Mouse (Mus musculus) spleen, postnatal 4 days (tissue): ENCODE data around the gene Dpf3.

ENCODE experiments used
- DNase-seq, 2 experiments: peaks; one replicate each; pipeline ENCODE4 v3.0.0; 2022; ENCODE audit warnings: low spot score in 2 of 2

Gene Dpf3

GRCm38 (mm10) chr12:83487476-83487991, at the start of gene Dpf3:
TSS of gene Dpf3 (minus strand) at chr12:83487716.
- DNase-seq, result peak; percentile 100

DNA sequence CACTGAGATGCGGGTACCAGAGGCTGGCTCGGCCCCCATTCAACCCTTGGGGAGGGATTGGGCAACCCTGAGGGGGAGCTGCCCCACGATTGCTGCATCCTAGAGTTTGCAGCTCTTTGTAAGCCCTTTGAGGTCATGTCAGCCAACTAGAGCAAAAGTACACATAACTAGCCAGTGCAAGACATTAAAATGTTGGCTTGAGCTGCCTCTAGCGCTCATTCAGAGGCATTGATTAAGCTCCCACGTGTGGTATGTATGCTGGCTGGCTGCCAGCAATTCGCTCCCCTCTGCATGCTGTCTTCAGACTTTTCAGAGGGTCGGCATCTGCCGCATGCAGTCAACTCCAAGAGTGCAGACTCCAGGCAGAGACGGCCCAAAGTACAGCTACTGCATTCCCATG, 48.5 kb upstream of the Dpf3 start:
- DNase-seq, result no peak

DNA sequence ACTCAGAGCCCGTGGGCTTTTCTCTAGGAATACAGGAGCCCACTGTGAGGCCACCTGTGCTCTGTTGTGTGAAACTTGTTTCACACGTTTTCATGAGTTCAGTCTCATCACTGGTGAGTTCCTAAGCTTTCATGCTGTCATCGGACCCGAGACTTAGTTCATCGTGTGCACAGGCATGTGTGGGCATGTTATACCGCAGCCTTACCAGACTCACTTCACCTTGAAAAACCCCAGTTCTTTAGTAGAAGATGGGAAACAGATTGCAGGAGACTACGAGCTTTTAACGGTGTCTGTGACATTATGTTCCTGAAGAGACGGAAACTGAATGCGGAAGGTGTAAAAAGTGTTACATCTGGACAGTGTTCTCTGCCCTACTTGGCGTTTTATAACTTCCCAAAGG, 47.9 kb upstream of the Dpf3 start:
- no peak for DNase-seq

GRCm38 (mm10) chr12:83534190-83534589, 46.7 kb upstream of the Dpf3 start:
- no peak for DNase-seq

DNA sequence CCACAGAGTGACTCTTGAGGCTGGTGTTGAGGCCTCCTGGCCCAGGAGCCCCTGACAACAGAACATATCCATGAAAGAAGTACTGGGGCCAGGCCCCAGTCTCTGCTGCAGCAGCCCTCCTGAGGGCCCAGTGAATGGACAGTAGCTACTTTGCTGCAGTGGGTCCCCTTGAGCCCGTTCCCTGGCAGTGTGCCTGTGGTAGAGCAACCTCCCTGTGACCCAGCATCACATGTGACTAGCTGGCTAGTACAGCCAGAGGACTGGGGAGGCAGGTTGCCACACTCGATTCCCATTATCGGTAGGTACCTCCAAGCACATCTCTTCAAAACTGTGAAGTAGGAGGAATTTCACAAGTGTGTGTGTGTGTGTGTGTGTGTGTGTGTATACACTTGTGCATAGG, 45.5 kb upstream of the Dpf3 start:
- no peak for DNase-seq

- no peak for DNase-seq
Observed at GRCm38 (mm10) chr12:83531992-83532391, 44.5 kb upstream of the Dpf3 start.

- no peak for DNase-seq
Observed at GRCm38 (mm10) chr12:83528665-83529064, 41.1 kb upstream of the Dpf3 start.

DNA sequence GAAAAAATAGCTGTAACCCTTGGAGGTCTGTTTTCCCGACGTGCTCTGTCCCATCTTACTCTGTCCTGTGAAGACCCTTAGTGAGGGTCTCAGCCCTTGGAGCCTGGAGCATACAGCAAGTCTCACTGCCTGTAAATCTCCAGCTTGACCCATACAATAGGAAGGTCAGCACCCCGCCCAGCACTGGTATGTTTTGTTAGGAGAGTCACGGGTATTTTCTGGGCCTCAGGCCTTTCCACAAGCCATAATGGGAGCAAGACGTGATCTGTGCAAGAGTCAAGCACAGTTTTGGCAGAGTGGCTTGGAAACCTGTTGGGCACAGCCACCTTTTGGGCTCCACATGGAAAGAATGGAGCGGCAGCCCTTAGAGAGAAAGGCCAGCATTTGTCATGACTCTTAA, 40.3 kb upstream of the Dpf3 start:
- no peak for DNase-seq

DNA sequence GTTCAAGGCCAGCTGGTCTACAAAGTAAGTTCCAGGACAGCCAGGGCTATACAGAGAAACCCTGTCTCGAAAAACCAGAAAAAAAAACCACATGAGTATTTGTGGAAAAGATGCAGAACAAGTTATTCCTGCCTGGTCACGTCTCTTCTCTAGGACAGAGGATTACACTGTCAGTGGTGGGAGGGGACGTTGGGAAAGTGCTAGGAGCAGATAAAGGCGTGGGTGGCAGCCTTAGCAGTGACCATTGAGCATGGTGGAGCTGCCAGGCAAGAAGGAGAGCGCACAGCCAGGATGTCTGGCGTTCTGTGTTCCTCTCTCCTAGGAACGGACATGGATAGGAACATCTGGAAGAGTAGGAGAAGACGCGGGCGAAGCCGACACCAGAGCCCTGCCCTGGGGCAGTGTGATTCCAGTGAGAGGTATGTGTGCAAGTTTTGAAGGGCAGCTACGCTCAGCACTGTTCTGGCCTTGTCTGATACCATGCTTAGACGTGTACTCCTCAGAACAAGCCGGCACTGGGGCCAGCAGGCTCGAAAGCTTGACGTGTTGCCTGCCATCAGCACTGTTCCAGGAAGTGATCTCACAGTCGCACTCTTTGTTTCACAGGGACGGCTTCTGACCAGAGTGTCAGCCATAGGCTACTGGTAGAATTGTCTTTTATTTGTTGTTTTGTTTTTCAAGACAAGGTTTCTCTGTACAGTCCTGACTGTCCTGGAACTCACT, 38.5 kb upstream of the Dpf3 start:
- DNase-seq, result no peak

DNA sequence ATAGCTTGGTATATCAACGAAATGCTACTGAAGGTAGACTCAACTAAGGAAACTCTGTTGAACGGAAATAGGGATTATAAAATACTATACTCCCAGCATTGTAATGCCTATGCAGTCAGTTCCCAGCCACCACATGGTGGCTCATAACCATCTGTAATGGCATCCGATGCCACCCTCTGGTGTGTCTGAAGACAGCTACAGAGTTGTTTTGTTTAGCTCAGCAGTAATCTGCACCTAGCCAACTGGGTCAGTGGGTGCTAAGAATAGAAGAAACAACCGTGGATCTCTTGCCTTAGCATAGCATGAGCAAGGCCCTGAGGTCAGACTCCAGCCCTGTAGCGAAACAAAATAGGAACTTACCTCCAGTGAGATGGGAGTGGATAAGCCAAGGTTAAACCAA, 36.8 kb upstream of the Dpf3 start:
- no peak for DNase-seq

- no peak for DNase-seq
Observed at GRCm38 (mm10) chr12:83523892-83524291, 36.4 kb upstream of the Dpf3 start.

DNA sequence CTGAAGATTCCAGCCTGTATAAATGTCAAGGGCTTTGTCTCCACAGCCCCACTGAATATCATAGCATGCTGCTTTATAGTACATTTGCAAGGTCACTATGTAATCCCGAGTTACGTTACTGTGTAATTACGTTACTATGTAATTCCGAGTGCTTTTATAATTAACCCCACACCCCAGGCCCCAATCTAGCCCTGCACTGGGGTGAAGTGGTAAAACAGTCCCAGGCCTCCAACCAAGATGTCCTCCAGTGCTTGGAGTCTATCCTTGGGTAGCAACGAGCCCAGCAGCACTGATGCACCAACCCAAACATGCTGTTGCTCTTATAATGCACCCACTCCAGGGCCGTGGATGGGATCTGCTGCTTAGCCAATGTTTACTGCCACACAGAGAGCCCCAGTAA, 35.5 kb upstream of the Dpf3 start:
- DNase-seq, result no peak

DNA sequence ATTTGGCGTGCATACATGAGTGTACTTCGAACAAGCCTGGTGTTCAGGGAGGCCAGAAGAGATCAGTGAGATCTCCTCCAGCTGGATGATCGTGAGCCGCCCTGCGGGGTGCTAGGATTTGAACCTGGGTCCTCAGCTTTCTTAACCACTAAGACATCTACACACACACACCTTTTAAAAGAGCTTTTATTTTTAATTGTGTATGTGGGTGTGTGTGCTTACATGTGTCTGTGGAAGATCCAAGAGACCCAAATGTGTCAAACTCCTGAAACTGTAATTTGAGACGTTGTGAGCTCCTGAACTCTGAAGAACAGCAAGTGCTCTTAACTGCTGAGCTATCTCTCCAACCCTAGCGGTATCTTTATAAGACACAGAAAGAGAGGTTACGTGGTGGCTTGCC, 33.6 kb upstream of the Dpf3 start:
- DNase-seq, result no peak

DNA sequence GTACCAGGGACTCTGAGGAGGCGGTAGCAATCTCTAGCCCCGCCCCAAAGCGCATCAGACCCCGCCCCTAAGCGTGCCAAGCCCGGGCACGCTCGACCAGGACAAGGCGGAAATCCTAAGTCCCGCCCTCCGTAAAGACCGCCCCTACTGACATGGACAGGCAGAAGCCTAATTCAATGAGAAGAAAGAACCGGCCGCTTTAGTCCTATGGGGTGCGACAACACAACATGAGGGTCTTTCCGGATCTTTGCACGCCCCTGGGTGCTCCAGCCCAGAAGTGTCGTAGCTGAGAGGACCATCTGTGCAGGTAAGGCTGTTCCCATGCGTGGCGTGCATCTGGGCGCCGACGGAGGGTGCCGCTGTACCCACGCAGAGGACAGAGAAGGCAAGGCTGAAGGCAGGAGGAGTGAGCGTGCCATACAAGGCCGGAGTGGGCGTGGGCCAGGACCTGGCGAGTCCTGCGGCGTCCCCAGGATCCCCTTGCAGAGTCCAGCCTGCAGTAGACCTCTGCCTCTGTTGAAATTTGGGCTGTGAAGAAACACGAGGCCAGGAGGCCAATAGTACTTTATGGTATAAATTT, 32.9 kb upstream of the Dpf3 start, which contains the start of gene Dcaf4:
TSS of gene Dcaf4 (plus strand) at position 156 of the 580 bp plus-strand sequence.
- DNase-seq, result peak; percentile 98 to 99

- DNase-seq, result no peak
Observed at GRCm38 (mm10) chr12:83517580-83517979, 30.1 kb upstream of the Dpf3 start.

GRCm38 (mm10) chr12:83514216-83514615, 26.7 kb upstream of the Dpf3 start:
- no peak for DNase-seq

GRCm38 (mm10) chr12:83513185-83513584, 25.7 kb upstream of the Dpf3 start:
- no peak for DNase-seq

- no peak for DNase-seq
Observed at GRCm38 (mm10) chr12:83512783-83513182, 25.3 kb upstream of the Dpf3 start.

GRCm38 (mm10) chr12:83510586-83510985, 23.1 kb upstream of the Dpf3 start:
- DNase-seq, result no peak

GRCm38 (mm10) chr12:83506543-83506942, 19.0 kb upstream of the Dpf3 start:
- no peak for DNase-seq

GRCm38 (mm10) chr12:83502190-83502589, 14.7 kb upstream of the Dpf3 start:
- DNase-seq, result peak; percentile 56 to 76

DNA sequence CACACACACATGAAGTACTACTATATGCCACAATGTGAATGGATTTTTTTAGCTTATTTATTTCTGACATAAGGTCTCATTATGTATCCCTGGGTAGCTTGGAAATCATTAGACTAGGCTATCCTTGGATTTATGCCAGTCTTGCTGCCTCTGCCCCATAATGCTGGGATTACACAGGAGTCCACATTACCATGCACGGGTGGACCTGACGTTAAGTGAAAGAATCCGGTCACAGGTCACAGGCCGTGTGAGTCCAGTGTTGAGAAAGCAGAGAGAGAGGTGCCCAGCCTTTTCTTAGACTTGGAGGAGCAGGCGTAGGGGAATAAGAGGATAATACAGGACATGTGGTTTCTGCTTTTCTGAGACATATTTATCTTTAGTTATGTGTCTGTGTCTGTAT, 11.7 kb upstream of the Dpf3 start:
- DNase-seq, result no peak

DNA sequence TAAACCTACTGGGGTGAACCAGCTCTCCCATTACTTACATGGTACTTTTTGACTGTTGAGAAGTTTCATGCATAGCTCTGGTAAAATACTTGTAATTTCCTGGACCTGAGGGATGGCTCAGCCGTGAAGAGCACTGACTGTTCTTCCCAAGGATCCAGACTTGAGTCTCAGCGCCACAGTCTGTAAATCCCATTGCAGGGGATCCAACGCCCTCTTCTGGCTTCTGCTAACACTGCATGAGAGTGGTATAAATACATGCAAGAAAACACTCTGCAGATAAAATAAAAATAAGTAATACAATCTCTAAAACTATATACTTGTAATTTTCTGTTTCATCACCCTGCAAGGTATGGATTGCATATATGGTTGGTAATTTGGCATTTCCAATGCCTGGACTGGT, 10.4 kb upstream of the Dpf3 start:
- no peak for DNase-seq
